Mouse (Mus musculus) neural tube, embryonic 13.5 days (tissue): ENCODE data around the gene Ccser1. TPM values are rescaled to one million over a fixed set of nuclear protein-coding genes. Genes with fewer than 3 reads are reported as not detected.

Experiments used
- ATAC-seq: fragments of 200-750 bp; cut with Nextera tagmentation; 2 replicates; pipeline ENCODE4 v1.8.0; 2017; ENCODE audit warnings: low read depth, mild to moderate bottlenecking, moderate TSS enrichment, moderate library complexity
- H3K27ac ChIP-seq: fragments of 300-500 bp; sonication (generic); replicated peaks from 2 replicates; pipeline ENCODE4 v1.5.1; 2015; ENCODE audit warnings: moderate library complexity, mild to moderate bottlenecking, inconsistent platforms
- H3K27me3 ChIP-seq: fragments of 300-500 bp; sonication (generic); 2 replicates; pipeline ENCODE4 v1.6.1; 2015; ENCODE audit warnings: mild to moderate bottlenecking, inconsistent platforms
- H3K36me3 ChIP-seq: fragments of 300-500 bp; sonication (generic); 2 replicates; pipeline ENCODE4 v1.6.1; 2015; ENCODE audit warnings: mild to moderate bottlenecking, inconsistent platforms
- H3K4me1 ChIP-seq: fragments of 300-500 bp; sonication (generic); replicated peaks from 2 replicates; pipeline ENCODE4 v1.6.1; 2015; ENCODE audit warnings: inconsistent platforms
- H3K4me2 ChIP-seq: fragments of 300-500 bp; sonication (generic); 2 replicates; pipeline ENCODE4 v1.6.1; 2015; ENCODE audit warnings: inconsistent platforms, mild to moderate bottlenecking, moderate library complexity
- H3K4me3 ChIP-seq: fragments of 300-500 bp; sonication (generic); 2 replicates; pipeline ENCODE4 v1.5.1; 2015; ENCODE audit warnings: mild to moderate bottlenecking, inconsistent platforms
- H3K9ac ChIP-seq: fragments of 300-500 bp; sonication (generic); 2 replicates; pipeline ENCODE4 v1.6.1; 2015; ENCODE audit warnings: moderate library complexity, mild to moderate bottlenecking, inconsistent platforms
- H3K9me3 ChIP-seq: fragments of 300-500 bp; sonication (generic); 2 replicates; pipeline ENCODE4 v1.6.1; 2016; ENCODE audit warnings: inconsistent platforms
- WGBS: fragments of 180-500 bp; shearing (Covaris S2); methylation state at CpG from one replicate; pipeline ENCODE4 v1.1.7; 2015; 5-methylcytosine and 5-hydroxymethylcytosine counted together
- polyA plus RNA-seq: library from polyadenylated mRNA; unstranded; fragments of >200 nt; fragmentation: Nextera tagmentation; extraction: Ambion mirVana; gene quantifications from 2 replicates; pipeline ENCODE4 v1.2.1, GENCODE M21; 2015

Ccser1 gene
- 20.7 and 23.1 TPM in 2 replicates for polyA plus RNA-seq

- H3K27ac ChIP-seq: peak within 1 kb of the TSS; percentile 96
- no peaks in the 10 kb centered on the region for H3K36me3 ChIP-seq
- H3K9ac ChIP-seq: peak within 1 kb of the TSS; percentile 91
- peak; percentile 92 for ATAC-seq
- peak within 1 kb of the TSS; percentile 85 for H3K4me2 ChIP-seq
- H3K9me3 ChIP-seq: no peaks in the 10 kb centered on the region
- H3K4me3 ChIP-seq: peak within 1 kb of the TSS; percentile 82
- peaks cover 32% of the 10 kb centered on the region for H3K4me1 ChIP-seq
- no peaks in the 10 kb centered on the region for H3K27me3 ChIP-seq
- under 1% methylated on average over 93 of the region's 105 CpGs for WGBS
Measured at GRCm38 (mm10) chr6:61179949-61180755, at the start of gene Ccser1. Gene Ccser1, plus strand, starts transcription at chr6:61180324.

- WGBS: 89% methylated on average over 2 of the region's 2 CpGs
- ATAC-seq: no peak
- Histone ChIP-seq H3K4me2 (no peak overlapping the region), H3K9ac (no peak overlapping the region), H3K9me3 (0 out of 2 replicates have a peak, but pooled peaks cover 5% of the 10 kb centered on the region), H3K4me3 (no peak overlapping the region), H3K4me1 (no peaks in the 10 kb centered on the region), H3K27me3 (no peaks in the 10 kb centered on the region), H3K27ac (no peak overlapping the region), H3K36me3 (no peaks in the 10 kb centered on the region)
Measured at GRCm38 (mm10) chr6:61136436-61136835, 43.7 kb upstream of the Ccser1 start.

GRCm38 (mm10) chr6:61143031-61143430 is 37.1 kb upstream of the Ccser1 start:
- H3K27me3 ChIP-seq: no peaks in the 10 kb centered on the region
- no peak overlapping the region for H3K27ac ChIP-seq
- no peaks in the 10 kb centered on the region for H3K4me1 ChIP-seq
- no peak overlapping the region for H3K4me2 ChIP-seq
- H3K9ac ChIP-seq: no peak overlapping the region
- H3K4me3 ChIP-seq: no peak overlapping the region
- ATAC-seq: no peak
- no peaks in the 10 kb centered on the region for H3K36me3 ChIP-seq
- 0 out of 2 replicates have a peak, but pooled peaks cover 3% of the 10 kb centered on the region for H3K9me3 ChIP-seq
- 66% methylated on average over 1 of the region's 1 CpGs for WGBS

- H3K9ac ChIP-seq: no peak overlapping the region
- H3K9me3 ChIP-seq: no peaks in the 10 kb centered on the region
- no peak overlapping the region for H3K4me3 ChIP-seq
- no peak overlapping the region for H3K27ac ChIP-seq
- 83% methylated on average over 3 of the region's 3 CpGs for WGBS
- H3K27me3 ChIP-seq: no peaks in the 10 kb centered on the region
- peaks cover 14% of the 10 kb centered on the region for H3K4me1 ChIP-seq
- H3K4me2 ChIP-seq: no peak overlapping the region
- no peaks in the 10 kb centered on the region for H3K36me3 ChIP-seq
- ATAC-seq: no peak
Measured at GRCm38 (mm10) chr6:61152924-61153323, 27.2 kb upstream of the Ccser1 start.

- Histone ChIP-seq H3K27ac (no peak overlapping the region), H3K4me3 (no peak overlapping the region), H3K36me3 (no peaks in the 10 kb centered on the region), H3K4me1 (peaks cover 14% of the 10 kb centered on the region), H3K4me2 (no peak overlapping the region), H3K9me3 (no peaks in the 10 kb centered on the region), H3K27me3 (no peaks in the 10 kb centered on the region), H3K9ac (no peak overlapping the region)
- WGBS: 59% methylated on average over 6 of the region's 6 CpGs
- ATAC-seq: no peak
Measured at GRCm38 (mm10) chr6:61154654-61155053, 25.5 kb upstream of the Ccser1 start.

GRCm38 (mm10) chr6:61155059-61155629 is 25.0 kb upstream of the Ccser1 start:
- ATAC-seq: peak; percentile 63; the same call in 1 of the 2 replicates
- no peak overlapping the region for H3K27ac ChIP-seq
- H3K4me2 ChIP-seq: no peak overlapping the region
- no peaks in the 10 kb centered on the region for H3K9me3 ChIP-seq
- no peaks in the 10 kb centered on the region for H3K27me3 ChIP-seq
- H3K4me1 ChIP-seq: peaks cover 14% of the 10 kb centered on the region
- H3K4me3 ChIP-seq: no peak overlapping the region
- H3K36me3 ChIP-seq: no peaks in the 10 kb centered on the region
- H3K9ac ChIP-seq: no peak overlapping the region
- 49% methylated on average over 8 of the region's 8 CpGs for WGBS

- Histone ChIP-seq H3K4me3 (no peak overlapping the region), H3K9me3 (no peaks in the 10 kb centered on the region), H3K4me1 (peaks cover 11% of the 10 kb centered on the region), H3K27me3 (no peaks in the 10 kb centered on the region), H3K27ac (no peak overlapping the region), H3K36me3 (no peaks in the 10 kb centered on the region), H3K9ac (no peak overlapping the region), H3K4me2 (no peak overlapping the region)
- no peak for ATAC-seq
Measured at GRCm38 (mm10) chr6:61155718-61156117, 24.4 kb upstream of the Ccser1 start.

- no peaks in the 10 kb centered on the region for H3K4me1 ChIP-seq
- H3K9me3 ChIP-seq: no peaks in the 10 kb centered on the region
- H3K4me2 ChIP-seq: no peak overlapping the region
- ATAC-seq: no peak
- no peak overlapping the region for H3K4me3 ChIP-seq
- H3K27me3 ChIP-seq: no peaks in the 10 kb centered on the region
- no peaks in the 10 kb centered on the region for H3K36me3 ChIP-seq
- H3K27ac ChIP-seq: no peak overlapping the region
- no peak overlapping the region for H3K9ac ChIP-seq
Measured at GRCm38 (mm10) chr6:61162117-61162516, 18.0 kb upstream of the Ccser1 start.

- Histone ChIP-seq H3K27ac (no peak overlapping the region), H3K27me3 (no peaks in the 10 kb centered on the region), H3K4me1 (no peaks in the 10 kb centered on the region), H3K9me3 (no peaks in the 10 kb centered on the region), H3K4me3 (no peak overlapping the region), H3K36me3 (no peaks in the 10 kb centered on the region), H3K4me2 (no peak overlapping the region), H3K9ac (no peak overlapping the region)
- WGBS: 88% methylated on average over 1 of the region's 1 CpGs
- ATAC-seq: no peak
Measured at GRCm38 (mm10) chr6:61166891-61167290, 13.2 kb upstream of the Ccser1 start.

- H3K4me1 ChIP-seq: peaks cover 15% of the 10 kb centered on the region
- no peak overlapping the region for H3K9ac ChIP-seq
- no peaks in the 10 kb centered on the region for H3K27me3 ChIP-seq
- H3K4me3 ChIP-seq: no peak overlapping the region
- ATAC-seq: no peak
- H3K36me3 ChIP-seq: no peaks in the 10 kb centered on the region
- H3K9me3 ChIP-seq: no peaks in the 10 kb centered on the region
- 51% methylated on average over 1 of the region's 1 CpGs for WGBS
- H3K27ac ChIP-seq: no peak overlapping the region
- H3K4me2 ChIP-seq: no peak overlapping the region
Measured at GRCm38 (mm10) chr6:61176126-61176525, 4.0 kb upstream of the Ccser1 start.

- H3K4me3 ChIP-seq: no peak overlapping the region
- no peak for ATAC-seq
- no peaks in the 10 kb centered on the region for H3K36me3 ChIP-seq
- no peak overlapping the region for H3K27ac ChIP-seq
- 77% methylated on average over 7 of the region's 7 CpGs for whole genome bisulfite sequencing
- H3K4me1 ChIP-seq: peaks cover 22% of the 10 kb centered on the region
- no peaks in the 10 kb centered on the region for H3K27me3 ChIP-seq
- H3K9ac ChIP-seq: no peak overlapping the region
- no peaks in the 10 kb centered on the region for H3K9me3 ChIP-seq
- no peak overlapping the region for H3K4me2 ChIP-seq
Measured at GRCm38 (mm10) chr6:61177476-61177875, 2.6 kb upstream of the Ccser1 start.

GRCm38 (mm10) chr6:61179641-61179948 is 529 bp upstream of the Ccser1 start:
- Histone ChIP-seq H3K4me3 (peak overlapping the region; percentile 82), H3K4me1 (peaks cover 32% of the 10 kb centered on the region), H3K27ac (peak overlapping the region; percentile 96), H3K36me3 (no peaks in the 10 kb centered on the region), H3K9me3 (no peaks in the 10 kb centered on the region), H3K27me3 (no peaks in the 10 kb centered on the region), H3K4me2 (peak overlapping the region; percentile 85), H3K9ac (peak overlapping the region; percentile 91)
- 3% methylated on average over 5 of the region's 5 CpGs for WGBS
- peak; percentile 69 for ATAC-seq
